In genomic region chr10:53060745-53061144, GRCm38 (mm10) we compare ENCODE assay signal across 8 mouse cellular contexts.
"Had no signal": no experiment of that assay in that cellular context is flagged by ENCODE, and none has a peak within 500 bp of the region (broad histone marks: within the 10 kb centered on the region; RNA-seq: fewer than 3 reads in every experiment).

No protein-coding gene starts in this region.

- DNase-seq: kidney, adult 11 months; kidney, adult 9 months; kidney, postnatal 36 days; lung, adult 2 months; lung, postnatal 36 days; midbrain, embryonic 14.5 days; thymus, postnatal 36 days had no signal

- ATAC-seq: lung, postnatal 0 days had no signal
